Mouse (Mus musculus): ENCODE data around the gene Itga1.

GRCm38 (mm10) chr13:115102754-115103153, 990 bp upstream of the Itga1 start:
- TF ChIP-seq CTCF (IDR thresholded peaks at IDR 0.05; ENCODE audit: extremely low read depth, insufficient read depth, low read length) (no peak), POLR2A (IDR thresholded peaks at IDR 0.05; ENCODE audit: extremely low read depth, insufficient read depth, low read length) (no peak)

Measured in cortical plate, adult 2 months (tissue).